10 mouse cellular contexts compared by ENCODE assay signal in genomic region chr8:119020781-119021180, GRCm38 (mm10).
DNase-seq lines count a peak whose midpoint lies in the region; ATAC-seq and TF ChIP-seq lines count a peak whose summit lies in the region.
"Had no signal": no experiment of that assay in that cellular context is flagged by ENCODE, and none has a peak within 500 bp of the region (broad histone marks: within the 10 kb centered on the region; RNA-seq: fewer than 3 reads in every experiment).

No protein-coding gene starts in this region.

- no peak overlapping the region for H3K4me2 ChIP-seq in intestine, embryonic 16.5 days (ENCODE audit: low read depth, low read length)

- peak; percentile 56; the same call in 1 of the 2 replicates for ATAC-seq in intestine, embryonic 16.5 days

- no peaks in the 10 kb centered on the region for H3K27me3 ChIP-seq in intestine, embryonic 16.5 days (replicated peaks; ENCODE audit: control insufficient read depth, insufficient read depth, low read length)

- no peak for TF ChIP-seq CTCF in layer of hippocampus, adult 2 months (conservative IDR thresholded peaks at IDR 0.05)

- peak; percentile 5 for DNase-seq in adrenal gland, adult 8-10 months
- DNase-seq in adrenal gland, postnatal 25 days: no peak
- DNase-seq in layer of hippocampus, adult 2 months (ENCODE audit: low spot score in 2 of 2): peak; percentile 46 to 54
- no peak for DNase-seq in layer of hippocampus, postnatal 10 days (ENCODE audit: low spot score in 2 of 2)
- peak; percentile 38 for DNase-seq in right cerebral cortex, postnatal 14 days
- DNase-seq in urinary bladder, postnatal 25 days (ENCODE audit: low spot score): no peak
- DNase-seq in thymus, postnatal 4 days: no peak
- DNase-seq: kidney, adult 9 months; lung, postnatal 14 days had no signal

- H3K4me3 ChIP-seq in layer of hippocampus, adult 2 months: no peak overlapping the region
- H3K4me3 ChIP-seq in intestine, embryonic 16.5 days (ENCODE audit: low read length): no peak overlapping the region

- H3K4me1 ChIP-seq in intestine, embryonic 16.5 days (ENCODE audit: control insufficient read depth, insufficient read depth, low read length): no peaks in the 10 kb centered on the region

- 38% methylated on average over 11 of the region's 11 CpGs for WGBS in intestine, embryonic 16.5 days

- H3K9me3 ChIP-seq in intestine, embryonic 16.5 days (ENCODE audit: control insufficient read depth, low read length): no peaks in the 10 kb centered on the region

- H3K36me3 ChIP-seq in intestine, embryonic 16.5 days (ENCODE audit: control insufficient read depth, insufficient read depth, low read length): no peaks in the 10 kb centered on the region

- H3K27ac ChIP-seq in layer of hippocampus, adult 2 months: peak overlapping the region; percentile 64
- no peak overlapping the region for H3K27ac ChIP-seq in intestine, embryonic 16.5 days (ENCODE audit: low read length)

- no peak overlapping the region for H3K9ac ChIP-seq in intestine, embryonic 16.5 days (ENCODE audit: low read depth, low read length)

Comparison
In these comparisons a context has a peak if more than half of its experiments do, and no peak if none do; other contexts are left out.
1. DNase-seq: peak in adrenal gland, adult 8-10 months (single experiment), layer of hippocampus, adult 2 months (2 of 2) and right cerebral cortex, postnatal 14 days (single experiment); none in adrenal gland, postnatal 25 days (single experiment), layer of hippocampus, postnatal 10 days (0 of 2), urinary bladder, postnatal 25 days (single experiment) and thymus, postnatal 4 days (single experiment).